Mouse (Mus musculus) forebrain, postnatal 0 days (tissue): ENCODE results near the gene Olfm2. TPM values are rescaled to one million over a fixed set of nuclear protein-coding genes. Genes with fewer than 3 reads are reported as not detected.

ENCODE experiments used
- ATAC-seq: fragments of 200-750 bp; cut with Nextera tagmentation; 2 replicates; pipeline ENCODE4 v1.8.0; 2017; ENCODE audit warnings: mild to moderate bottlenecking, moderate library complexity
- DNase-seq: peaks from one replicate; pipeline ENCODE4 v3.0.0-alpha.2; 2015
- H3K27ac ChIP-seq: fragments of 300-500 bp; sonication (generic); 2 replicates; pipeline ENCODE4 v1.5.1; 2014; ENCODE audit warnings: low read depth, mild to moderate bottlenecking, antibody characterized with exemption, low read length, moderate library complexity, mixed read lengths
- H3K27me3 ChIP-seq: fragments of 300-500 bp; sonication (generic); 2 replicates; pipeline ENCODE4 v1.6.1; 2014; ENCODE audit warnings: mild to moderate bottlenecking, low read length, mixed read lengths; ENCODE audit not compliant: insufficient read depth
- H3K36me3 ChIP-seq: fragments of 300-500 bp; sonication (generic); 2 replicates; pipeline ENCODE4 v1.6.1; 2014; ENCODE audit warnings: mild to moderate bottlenecking, moderate library complexity; ENCODE audit not compliant: insufficient read depth
- H3K4me1 ChIP-seq: fragments of 300-500 bp; sonication (generic); 2 replicates; pipeline ENCODE4 v1.6.1; 2014; ENCODE audit warnings: antibody characterized with exemption; ENCODE audit not compliant: insufficient read depth
- H3K4me2 ChIP-seq: fragments of 300-500 bp; sonication (generic); 2 replicates; pipeline ENCODE4 v1.6.1; 2014; ENCODE audit warnings: low read depth, mild to moderate bottlenecking, moderate library complexity
- H3K4me3 ChIP-seq: fragments of 300-500 bp; sonication (generic); 2 replicates; pipeline ENCODE4 v1.5.1; 2014; ENCODE audit warnings: low read depth, low read length, mixed read lengths
- H3K9ac ChIP-seq: fragments of 300-500 bp; sonication (generic); 2 replicates; pipeline ENCODE4 v1.6.1; 2014; ENCODE audit warnings: mild to moderate bottlenecking
- H3K9me3 ChIP-seq: fragments of 300-500 bp; sonication (generic); 2 replicates; pipeline ENCODE4 v1.6.1; 2016; ENCODE audit warnings: low read length
- CTCF ChIP-seq: sonication (generic); IDR thresholded peaks from 2 replicates; pipeline ENCODE4 v1.5.1; 2016; ENCODE audit warnings: antibody characterized with exemption, control low read depth, low read depth
- WGBS: fragments of 180-500 bp; shearing (Covaris S2); extraction: QIAGEN DNeasy Blood & Tissue Kit; methylation state at CpG from one replicate; pipeline ENCODE4 v1.1.7; 2014; 5-methylcytosine and 5-hydroxymethylcytosine counted together
- polyA plus RNA-seq: library from polyadenylated mRNA; unstranded; fragments of >200 nt; fragmentation: Nextera tagmentation; extraction: Ambion mirVana; gene quantifications from 2 replicates; pipeline ENCODE4 v1.2.1, GENCODE M21; 2015
- total RNA-seq: library from RNA; depleted of rRNA; stranded (reverse); fragments of >200 nt; gene quantifications from 2 replicates; pipeline ENCODE4 v1.2.3, GENCODE M21; 2014

Olfm2 gene
- total and polyA plus RNA-seq, 2 experiments from 2014 or later, result 249 to 263 TPM

GRCm38 (mm10) chr9:20662325-20662724 is 83.8 kb downstream of the Olfm2 start:
- H3K4me3 ChIP-seq, result no peak overlapping the region
- DNase-seq (peak; percentile 84), ATAC-seq (peak; percentile 42)
- 48% methylated on average over 3 of the region's 3 CpGs for WGBS
- 0 out of 2 replicates have a peak, but pooled peaks cover 4% of the 10 kb centered on the region for H3K4me1 ChIP-seq
- H3K27me3 ChIP-seq, result no peaks in the 10 kb centered on the region
- H3K4me2 ChIP-seq, result no peak overlapping the region
- H3K27ac ChIP-seq, result no peak overlapping the region
- TF ChIP-seq CTCF, result peak; percentile 93
- no peak overlapping the region for H3K9ac ChIP-seq
- peaks cover 62% of the 10 kb centered on the region for H3K36me3 ChIP-seq
- H3K9me3 ChIP-seq, result no peaks in the 10 kb centered on the region

DNA sequence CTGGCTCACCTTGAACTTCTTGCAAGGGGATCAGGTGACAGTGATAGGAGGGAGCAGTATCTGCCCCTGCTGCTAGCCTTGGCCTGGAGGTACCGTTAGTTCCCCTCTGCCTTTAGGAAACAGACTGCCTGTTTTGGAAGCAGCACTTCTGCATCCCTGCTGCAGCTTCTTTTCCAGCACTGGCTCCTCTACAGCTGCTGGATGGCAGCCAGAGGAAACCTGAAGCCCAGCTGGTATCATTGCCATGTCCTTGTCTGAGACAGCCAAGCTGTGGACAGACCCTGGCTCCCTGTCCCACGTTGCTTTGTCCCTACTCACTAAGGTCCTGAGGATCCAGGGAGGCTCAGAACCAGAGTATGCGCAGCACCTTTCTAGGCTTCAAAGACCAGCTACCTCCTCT is 88.6 kb downstream of the Olfm2 start:
- WGBS, result 70% methylated on average over 3 of the region's 3 CpGs
- no peak for ATAC-seq
- Histone ChIP-seq H3K4me3 (no peak overlapping the region), H3K27ac (no peak overlapping the region), H3K9ac (no peak overlapping the region), H3K4me1 (0 out of 2 replicates have a peak, but pooled peaks cover 8% of the 10 kb centered on the region), H3K36me3 (peaks cover 63% of the 10 kb centered on the region), H3K27me3 (no peaks in the 10 kb centered on the region), H3K9me3 (no peaks in the 10 kb centered on the region), H3K4me2 (no peak overlapping the region)
- no peak for DNase-seq
- no peak for TF ChIP-seq CTCF

GRCm38 (mm10) chr9:20653859-20654258 is 92.3 kb downstream of the Olfm2 start:
- H3K4me1 ChIP-seq, result peaks cover 15% of the 10 kb centered on the region
- H3K27me3 ChIP-seq, result no peaks in the 10 kb centered on the region
- 87% methylated on average over 3 of the region's 3 CpGs for WGBS
- no peak overlapping the region for H3K4me3 ChIP-seq
- H3K27ac ChIP-seq, result no peak overlapping the region
- no peaks in the 10 kb centered on the region for H3K9me3 ChIP-seq
- TF ChIP-seq CTCF, result no peak; the same call in 1 of the 2 replicates
- H3K36me3 ChIP-seq, result peaks cover 44% of the 10 kb centered on the region
- H3K4me2 ChIP-seq, result no peak overlapping the region
- DNase-seq (no peak), ATAC-seq (no peak)
- no peak overlapping the region for H3K9ac ChIP-seq

DNA sequence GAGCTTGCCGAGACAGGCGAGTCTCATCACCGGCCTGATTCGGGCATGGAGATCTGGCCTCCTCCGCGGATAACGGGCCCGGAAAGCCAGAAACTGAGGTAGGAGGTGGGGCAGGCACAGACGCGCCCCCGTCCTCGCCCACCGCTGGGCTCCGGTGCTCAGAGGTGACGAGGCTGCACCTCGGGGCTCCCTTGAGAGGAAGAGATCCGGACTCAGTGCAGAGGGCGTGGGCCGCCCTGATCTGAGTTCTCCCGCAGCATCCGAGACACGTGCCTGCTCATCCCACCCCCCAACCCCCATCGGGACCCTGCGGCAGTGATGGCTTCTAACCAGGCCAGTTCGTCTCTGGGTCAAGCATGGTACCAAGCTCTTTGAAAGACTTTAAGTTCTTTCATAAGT is 93.9 kb downstream of the Olfm2 start:
- WGBS, result 4% methylated on average over 24 of the region's 25 CpGs
- no peak for DNase-seq
- peaks cover 51% of the 10 kb centered on the region for H3K36me3 ChIP-seq
- ATAC-seq, result no peak; the same call in 1 of the 2 replicates
- peak overlapping the region; percentile 80 for H3K27ac ChIP-seq
- H3K4me3 ChIP-seq, result peak overlapping the region; percentile 95
- peak overlapping the region; percentile 82 for H3K9ac ChIP-seq
- no peaks in the 10 kb centered on the region for H3K9me3 ChIP-seq
- H3K4me1 ChIP-seq, result peaks cover 15% of the 10 kb centered on the region
- H3K27me3 ChIP-seq, result no peaks in the 10 kb centered on the region
- peak overlapping the region; percentile 81 for H3K4me2 ChIP-seq
- no peak for TF ChIP-seq CTCF

- WGBS, result under 1% methylated on average over 45 of the region's 45 CpGs
- Histone ChIP-seq H3K27me3 (no peaks in the 10 kb centered on the region), H3K4me2 (peak within 1 kb of the TSS; percentile 81), H3K36me3 (peaks cover 47% of the 10 kb centered on the region), H3K9me3 (no peaks in the 10 kb centered on the region), H3K9ac (peak within 1 kb of the TSS; percentile 82), H3K4me3 (peak within 1 kb of the TSS; percentile 95), H3K4me1 (peaks cover 15% of the 10 kb centered on the region), H3K27ac (peak within 1 kb of the TSS; percentile 80)
- DNase-seq (peak; percentile 99), ATAC-seq (peak; percentile 99)
- TF ChIP-seq CTCF, result peak; percentile 12; the same call in 1 of the 2 replicates
Measured at GRCm38 (mm10) chr9:20651602-20652259, 94.4 kb downstream of the Olfm2 start, which contains the start of gene Pin1. Gene Pin1 (plus strand): TSS chr9:20652095.

- Histone ChIP-seq H3K27me3 (no peaks in the 10 kb centered on the region), H3K4me3 (peak overlapping the region; percentile 65), H3K4me2 (peak overlapping the region; percentile 78), H3K36me3 (peaks cover 26% of the 10 kb centered on the region), H3K4me1 (peaks cover 21% of the 10 kb centered on the region; the same call in 1 of the 2 replicates), H3K9ac (peak overlapping the region; percentile 73), H3K9me3 (no peaks in the 10 kb centered on the region), H3K27ac (peak overlapping the region; percentile 90)
- TF ChIP-seq CTCF, result no peak
- ATAC-seq, result no peak
- 6% methylated on average over 17 of the region's 17 CpGs for WGBS
- peak; percentile 50 for DNase-seq
Measured at GRCm38 (mm10) chr9:20645121-20645520, 101.0 kb downstream of the Olfm2 start.

GRCm38 (mm10) chr9:20644360-20645081 is 101.6 kb downstream of the Olfm2 start, which contains the start of gene Fbxl12:
Gene Fbxl12 (minus strand): TSS chr9:20644767.
- Histone ChIP-seq H3K9me3 (no peaks in the 10 kb centered on the region), H3K4me1 (peaks cover 21% of the 10 kb centered on the region; the same call in 1 of the 2 replicates), H3K4me2 (peak within 1 kb of the TSS; percentile 78), H3K27me3 (no peaks in the 10 kb centered on the region), H3K9ac (peak within 1 kb of the TSS; percentile 73), H3K36me3 (peaks cover 26% of the 10 kb centered on the region), H3K27ac (peak within 1 kb of the TSS; percentile 90), H3K4me3 (peak within 1 kb of the TSS; percentile 65)
- DNase-seq (peak; percentile 89), ATAC-seq (peak; percentile 56)
- WGBS, result 1% methylated on average over 43 of the region's 43 CpGs
- no peak for TF ChIP-seq CTCF
